Mouse (Mus musculus) thymus, adult 2 months (tissue): ENCODE measurements around the gene Wdr26. TPM values are rescaled to one million over a fixed set of nuclear protein-coding genes. Genes with fewer than 3 reads are reported as not detected.
A peak's percentile ranks its signal among the peaks of the same experiment; 100 is the strongest.

Experiments
- DNase-seq: peaks from one replicate; pipeline ENCODE4 v3.0.0; 2021
- H3K27ac ChIP-seq: fragments of 200-500 bp; 2 replicates; pipeline ENCODE4 v1.5.1; 2012; ENCODE audit warnings: low read length, control low read depth; ENCODE audit not compliant: control insufficient read depth, insufficient read depth
- H3K27me3 ChIP-seq: fragments of 200-500 bp; 2 replicates; pipeline ENCODE4 v1.6.1; 2012; ENCODE audit warnings: mild to moderate bottlenecking, low read length, moderate library complexity, mixed read lengths; ENCODE audit not compliant: control insufficient read depth, insufficient read depth
- H3K36me3 ChIP-seq: fragments of 200-500 bp; 2 replicates; pipeline ENCODE4 v1.6.1; 2012; ENCODE audit warnings: mild to moderate bottlenecking, low read length, moderate library complexity; ENCODE audit not compliant: control insufficient read depth, insufficient read depth
- H3K4me1 ChIP-seq: fragments of 200-500 bp; replicated peaks from 2 replicates; pipeline ENCODE4 v1.6.1; 2012; ENCODE audit warnings: low read length; ENCODE audit not compliant: control insufficient read depth, insufficient read depth
- H3K4me3 ChIP-seq: fragments of 200-500 bp; 2 replicates; pipeline ENCODE4 v1.5.1; 2012; ENCODE audit warnings: mild to moderate bottlenecking, low read length, control low read depth, moderate library complexity; ENCODE audit not compliant: control insufficient read depth, insufficient read depth
- CTCF ChIP-seq: fragments of 200-500 bp; IDR thresholded peaks from 2 replicates; pipeline ENCODE4 v1.5.1; 2012; ENCODE audit warnings: mild to moderate bottlenecking, control low read depth, low read length, moderate library complexity, borderline replicate concordance; ENCODE audit not compliant: control insufficient read depth, poor library complexity, insufficient read depth; ENCODE audit errors: extremely low read depth
- POLR2A ChIP-seq: fragments of 200-500 bp; IDR thresholded peaks from 2 replicates; pipeline ENCODE4 v1.6.1; 2012; ENCODE audit warnings: mild to moderate bottlenecking, low read length, control low read depth, moderate library complexity; ENCODE audit not compliant: control insufficient read depth, poor library complexity, insufficient read depth; ENCODE audit errors: extremely low read depth
- WGBS: fragments of 180-500 bp; shearing (Covaris S2); methylation state at CpG from one replicate; pipeline ENCODE4 v1.1.7; 2018; 5-methylcytosine and 5-hydroxymethylcytosine counted together
- polyA plus RNA-seq: library from polyadenylated mRNA; depleted of rRNA; stranded (reverse); fragments of >200 nt; gene quantifications from 2 replicates; pipeline ENCODE4 v1.2.3, GENCODE M21; 2012

Wdr26 gene
- polyA plus RNA-seq, 1 experiment = 62.4 TPM

DNA sequence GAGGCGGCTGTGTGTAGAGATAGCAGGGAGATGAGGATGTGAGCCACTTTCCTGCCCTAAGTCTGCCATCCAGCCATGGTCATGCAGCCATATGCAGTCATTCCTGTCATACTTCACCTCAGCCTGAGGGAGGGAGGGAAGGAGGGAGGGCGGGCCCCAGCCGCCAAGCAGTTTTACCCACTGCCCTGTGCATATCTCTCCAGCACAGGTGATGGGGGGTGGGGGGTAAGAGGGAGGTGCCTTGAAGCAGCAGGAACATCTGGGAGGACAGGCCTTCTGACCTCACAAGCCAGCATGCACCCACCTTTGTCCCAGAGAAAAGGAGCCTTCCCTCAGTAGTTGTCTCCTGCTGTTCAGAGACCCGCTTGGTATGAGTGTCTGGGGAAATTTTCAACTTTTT lies 4.5 kb upstream of the Wdr26 start:
- 95% methylated on average over 4 of the region's 4 CpGs for WGBS
- DNase-seq = no peak
- no peak overlapping the region for H3K27ac ChIP-seq
- no peak for TF ChIP-seq CTCF
- TF ChIP-seq POLR2A = no peak
- H3K27me3 ChIP-seq = no peaks in the 10 kb centered on the region
- no peaks in the 10 kb centered on the region for H3K36me3 ChIP-seq
- H3K4me3 ChIP-seq = no peak overlapping the region
- H3K4me1 ChIP-seq = peaks cover 5% of the 10 kb centered on the region; the same call in 1 of the 2 replicates

- Histone ChIP-seq H3K27ac (no peak overlapping the region), H3K27me3 (no peaks in the 10 kb centered on the region), H3K36me3 (no peaks in the 10 kb centered on the region), H3K4me1 (peaks cover 9% of the 10 kb centered on the region; the same call in 1 of the 2 replicates), H3K4me3 (no peak overlapping the region)
- no peak for TF ChIP-seq POLR2A
- no peak for TF ChIP-seq CTCF
- DNase-seq = no peak
- WGBS = 92% methylated on average over 8 of the region's 8 CpGs
Measured at GRCm38 (mm10) chr1:181214296-181215035, 2.7 kb upstream of the Wdr26 start.

- 1% methylated on average over 35 of the region's 72 CpGs for WGBS
- DNase-seq = no peak
Measured at GRCm38 (mm10) chr1:181211403-181211919, 340 bp downstream of the Wdr26 start.

GRCm38 (mm10) chr1:181210601-181211402 lies 999 bp downstream of the Wdr26 start:
- no peak for TF ChIP-seq POLR2A
- no peak for TF ChIP-seq CTCF
- H3K4me1 ChIP-seq = peaks cover 12% of the 10 kb centered on the region
- H3K27ac ChIP-seq = peak overlapping the region; percentile 3
- H3K36me3 ChIP-seq = peaks cover 10% of the 10 kb centered on the region
- under 1% methylated on average over 54 of the region's 56 CpGs for WGBS
- peak overlapping the region; percentile 98 for H3K4me3 ChIP-seq
- no peaks in the 10 kb centered on the region for H3K27me3 ChIP-seq
- DNase-seq = peak; percentile 33

More at GRCm38 (mm10) chr1:181211403-181211919, 340 bp downstream of the Wdr26 start:
- TF ChIP-seq CTCF (no peak), POLR2A (no peak)
- no peak overlapping the region for H3K27ac ChIP-seq
- H3K4me3 ChIP-seq = peak overlapping the region; percentile 98
- peaks cover 7% of the 10 kb centered on the region for H3K36me3 ChIP-seq
- H3K27me3 ChIP-seq = no peaks in the 10 kb centered on the region
- H3K4me1 ChIP-seq = peaks cover 12% of the 10 kb centered on the region

GRCm38 (mm10) chr1:181210147-181210546 lies 1.7 kb downstream of the Wdr26 start:
- 9% methylated on average over 4 of the region's 4 CpGs for WGBS

DNA sequence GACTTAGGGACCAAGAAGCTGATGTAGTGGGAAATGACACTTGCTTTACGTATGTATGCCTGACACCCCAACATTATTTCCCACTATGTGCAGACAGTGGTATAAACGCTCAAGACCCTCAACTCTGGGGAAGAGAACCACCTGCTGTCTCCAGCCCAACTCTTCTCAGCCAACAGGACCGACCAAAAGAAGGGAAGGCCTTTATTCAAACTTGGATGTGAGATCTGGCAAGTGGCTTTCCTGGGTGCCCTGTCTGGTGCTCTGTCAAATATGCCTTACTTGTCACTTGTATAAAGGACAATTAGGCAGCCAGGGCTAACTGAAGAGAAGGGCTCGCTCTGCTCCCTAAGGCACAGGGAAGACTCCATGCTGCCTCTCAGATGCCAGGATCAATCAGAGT lies 12.4 kb downstream of the Wdr26 start:
- WGBS = 97% methylated on average over 4 of the region's 4 CpGs
- H3K27ac ChIP-seq = no peak overlapping the region
- no peaks in the 10 kb centered on the region for H3K4me1 ChIP-seq
- TF ChIP-seq CTCF (no peak), POLR2A (no peak)
- H3K27me3 ChIP-seq = no peaks in the 10 kb centered on the region
- DNase-seq = no peak
- H3K36me3 ChIP-seq = peaks cover 82% of the 10 kb centered on the region
- no peak overlapping the region for H3K4me3 ChIP-seq

More at GRCm38 (mm10) chr1:181210147-181210546, 1.7 kb downstream of the Wdr26 start:
- no peak for TF ChIP-seq POLR2A
- H3K4me1 ChIP-seq = peaks cover 12% of the 10 kb centered on the region
- no peaks in the 10 kb centered on the region for H3K27me3 ChIP-seq
- peaks cover 17% of the 10 kb centered on the region for H3K36me3 ChIP-seq
- no peak for DNase-seq
- no peak overlapping the region; the same call in 1 of the 2 replicates for H3K27ac ChIP-seq
- H3K4me3 ChIP-seq = peak overlapping the region; percentile 98
